Mouse (Mus musculus): ENCODE results near the gene Mterf1a. TPM values are rescaled to one million over a fixed set of nuclear protein-coding genes. Genes with fewer than 3 reads are reported as not detected.
"Not testable (repeated sequence)": the region's sequence is repeated elsewhere in the genome, so short reads cannot be mapped to it uniquely, and the experiment has no call there.

The Mterf1a gene
- polyA plus RNA-seq (2015; fragmentation: Nextera tagmentation; extraction: Ambion mirVana) = 4.0 and 4.8 TPM in 2 replicates

DNA sequence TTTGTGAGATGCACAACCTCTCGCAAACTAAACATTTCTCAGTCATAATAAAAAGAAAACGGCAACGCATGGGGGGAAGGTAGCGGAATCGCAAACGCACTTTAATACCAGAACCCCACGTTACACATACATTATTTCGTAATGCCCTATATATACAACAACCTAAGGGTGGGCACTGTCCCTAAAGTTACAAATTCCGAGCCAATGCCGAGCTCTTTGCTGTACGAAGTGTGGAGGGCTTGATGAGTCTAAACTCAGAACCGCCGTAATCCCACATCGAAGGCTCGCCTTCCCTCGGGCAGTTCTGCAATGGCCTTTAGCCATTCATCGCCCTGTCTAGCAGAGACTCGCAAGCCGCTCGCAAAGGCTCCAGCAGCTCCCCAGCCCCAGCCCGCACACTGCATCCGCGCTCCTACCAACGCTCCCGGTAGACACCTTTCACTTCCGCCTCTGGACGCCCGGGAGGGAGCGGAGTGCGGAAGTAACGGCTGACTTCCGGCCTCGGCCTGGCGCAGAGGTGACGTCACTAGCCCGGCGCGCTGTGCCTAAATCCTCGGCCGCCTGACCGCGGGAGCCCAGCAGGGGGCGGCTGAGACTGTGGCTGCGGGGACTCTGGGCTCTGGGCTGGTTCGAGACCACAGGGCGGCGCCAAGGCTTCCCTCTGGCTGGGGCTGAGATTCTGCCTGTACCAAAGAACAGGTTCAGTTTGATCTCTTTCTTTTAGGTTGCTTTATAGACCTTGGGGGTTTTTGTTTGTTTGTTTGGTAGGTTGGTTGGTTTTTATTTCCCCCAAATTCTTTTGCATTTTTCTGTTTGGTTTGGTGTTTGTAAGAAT is at the start of gene Mterf1a:
TSS of gene Mterf1a (minus strand) at position 475 of the 835 bp plus-strand sequence.
- not testable (repeated sequence) for H3K4me1 ChIP-seq (ENCODE audit: control insufficient read depth, low read depth, low read length); H3K27ac ChIP-seq (ENCODE audit: low read length); H3K9me3 ChIP-seq (replicated peaks; ENCODE audit: control insufficient read depth, low read length); H3K36me3 ChIP-seq (ENCODE audit: control insufficient read depth, insufficient read depth); H3K27me3 ChIP-seq (ENCODE audit: control insufficient read depth, insufficient read depth, low read depth, low read length)
- peak within 1 kb of the TSS; percentile 49 for H3K4me2 ChIP-seq (ENCODE audit: low read depth, low read length)
- WGBS (ENCODE audit: insufficient replicate concordance) = under 1% methylated on average over 6 of the region's 47 CpGs
- H3K9ac ChIP-seq (ENCODE audit: low read depth, low read length) = peak within 1 kb of the TSS; percentile 58
- H3K4me3 ChIP-seq (ENCODE audit: low read depth, low read length) = peak within 1 kb of the TSS; percentile 51
- ATAC-seq (ENCODE audit: low read depth) = peak; percentile 100

DNA sequence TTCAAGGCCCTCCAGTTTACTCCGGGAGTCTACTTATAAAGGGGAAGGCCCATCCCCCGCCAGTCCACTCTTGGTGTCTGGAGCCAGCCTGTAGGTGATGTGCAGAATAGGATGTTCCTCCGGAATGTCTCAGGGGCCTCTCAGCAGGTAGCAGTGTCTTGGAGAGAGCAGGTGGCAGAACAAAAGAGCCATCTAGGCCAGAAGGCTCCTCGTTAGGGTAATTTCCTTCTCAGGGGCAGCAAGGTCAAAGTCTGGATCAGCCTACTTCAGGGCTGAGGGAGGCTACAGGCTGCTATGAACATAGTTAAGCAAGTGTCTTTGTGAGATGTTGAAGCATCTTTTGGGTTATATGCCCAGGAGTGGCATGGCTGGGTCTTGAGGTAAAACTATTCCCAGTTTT is 49.4 kb upstream of the Mterf1a start:
- WGBS (ENCODE audit: insufficient replicate concordance) = 63% methylated on average over 4 of the region's 4 CpGs
- H3K4me2 ChIP-seq (ENCODE audit: low read depth, low read length); H3K36me3 ChIP-seq (ENCODE audit: control insufficient read depth, insufficient read depth); H3K27me3 ChIP-seq (ENCODE audit: control insufficient read depth, insufficient read depth, low read depth, low read length); H3K27ac ChIP-seq (ENCODE audit: low read length); H3K9me3 ChIP-seq (replicated peaks; ENCODE audit: control insufficient read depth, low read length); H3K9ac ChIP-seq (ENCODE audit: low read depth, low read length); ATAC-seq (ENCODE audit: low read depth); H3K4me1 ChIP-seq (ENCODE audit: control insufficient read depth, low read depth, low read length); H3K4me3 ChIP-seq (ENCODE audit: low read depth, low read length): not testable (repeated sequence)

DNA sequence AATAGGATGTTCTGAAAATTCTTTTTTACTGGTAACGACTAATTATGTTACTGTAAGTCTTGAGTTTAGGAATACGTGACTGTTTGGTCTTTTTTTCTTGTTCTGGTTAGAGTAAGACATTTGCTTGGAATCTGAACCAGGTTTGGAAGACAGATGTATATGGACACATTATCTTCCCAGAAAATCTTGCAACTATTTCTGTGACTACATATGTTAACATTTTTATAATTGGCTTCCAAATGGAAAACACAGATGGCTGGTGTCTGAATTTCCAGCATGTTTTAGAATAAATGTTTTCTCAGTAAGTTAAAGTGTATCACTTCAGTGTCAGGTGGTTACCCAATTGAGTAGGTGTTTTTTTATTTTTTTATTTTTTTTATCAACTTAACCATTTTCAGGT is 47.5 kb upstream of the Mterf1a start:
- Histone ChIP-seq H3K4me1 (ENCODE audit: control insufficient read depth, low read depth, low read length) (peaks cover 11% of the 10 kb centered on the region), H3K27me3 (ENCODE audit: control insufficient read depth, insufficient read depth, low read depth, low read length) (no peaks in the 10 kb centered on the region), H3K9ac (ENCODE audit: low read depth, low read length) (no peak overlapping the region), H3K4me3 (ENCODE audit: low read depth, low read length) (no peak overlapping the region), H3K36me3 (ENCODE audit: control insufficient read depth, insufficient read depth) (no peaks in the 10 kb centered on the region), H3K27ac (ENCODE audit: low read length) (no peak overlapping the region), H3K4me2 (ENCODE audit: low read depth, low read length) (no peak overlapping the region), H3K9me3 (replicated peaks; ENCODE audit: control insufficient read depth, low read length) (no peaks in the 10 kb centered on the region)
- no peak for ATAC-seq (ENCODE audit: low read depth)
- 71% methylated on average over 2 of the region's 2 CpGs for WGBS (ENCODE audit: insufficient replicate concordance)

DNA sequence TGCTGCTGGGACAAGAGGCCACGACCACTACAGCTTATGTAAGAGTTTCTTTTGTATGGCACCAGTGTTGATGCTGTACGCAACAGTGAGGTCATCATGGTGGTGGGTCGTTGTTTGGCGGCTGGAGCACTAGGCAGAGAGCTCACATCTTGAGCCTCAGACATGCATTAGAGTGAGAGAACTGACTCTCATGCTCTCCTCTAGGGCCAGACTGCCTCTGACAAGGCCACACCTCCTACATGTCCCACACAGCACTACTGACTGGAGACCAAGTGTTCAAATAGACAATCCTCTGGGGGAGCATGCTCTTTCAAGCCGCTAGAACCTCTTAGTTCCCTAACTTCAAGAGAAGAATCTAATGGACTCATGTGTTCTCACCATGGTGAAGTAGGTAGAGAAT is 45.6 kb upstream of the Mterf1a start:
- peaks cover 11% of the 10 kb centered on the region for H3K4me1 ChIP-seq (ENCODE audit: control insufficient read depth, low read depth, low read length)
- no peak overlapping the region for H3K27ac ChIP-seq (ENCODE audit: low read length)
- no peak overlapping the region for H3K4me2 ChIP-seq (ENCODE audit: low read depth, low read length)
- 71% methylated on average over 5 of the region's 5 CpGs for WGBS (ENCODE audit: insufficient replicate concordance)
- no peaks in the 10 kb centered on the region for H3K9me3 ChIP-seq (replicated peaks; ENCODE audit: control insufficient read depth, low read length)
- no peaks in the 10 kb centered on the region for H3K27me3 ChIP-seq (ENCODE audit: control insufficient read depth, insufficient read depth, low read depth, low read length)
- no peak for ATAC-seq (ENCODE audit: low read depth)
- no peaks in the 10 kb centered on the region for H3K36me3 ChIP-seq (ENCODE audit: control insufficient read depth, insufficient read depth)
- H3K4me3 ChIP-seq (ENCODE audit: low read depth, low read length) = no peak overlapping the region
- no peak overlapping the region for H3K9ac ChIP-seq (ENCODE audit: low read depth, low read length)

DNA sequence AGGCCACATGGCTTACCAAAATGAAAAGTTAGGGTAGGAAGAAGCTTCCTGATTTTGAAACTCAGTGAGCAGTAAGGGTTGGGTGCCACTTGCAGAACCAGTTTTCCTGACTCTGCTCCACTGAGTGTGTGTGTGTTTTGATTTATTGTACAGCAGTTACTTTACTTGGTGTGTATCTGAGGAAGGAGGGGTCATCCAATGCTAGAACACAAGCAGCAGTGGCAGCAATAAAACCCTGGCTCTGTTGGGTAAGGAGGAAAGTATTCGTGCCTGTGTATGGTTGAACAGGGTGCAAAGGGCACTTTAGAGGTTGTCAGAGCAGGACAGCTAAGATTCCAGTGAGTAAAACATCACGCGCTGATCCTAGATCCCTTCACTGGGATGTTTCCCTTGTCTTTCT is 45.2 kb upstream of the Mterf1a start:
- Histone ChIP-seq H3K4me2 (ENCODE audit: low read depth, low read length) (no peak overlapping the region), H3K27me3 (ENCODE audit: control insufficient read depth, insufficient read depth, low read depth, low read length) (no peaks in the 10 kb centered on the region), H3K4me3 (ENCODE audit: low read depth, low read length) (no peak overlapping the region), H3K27ac (ENCODE audit: low read length) (no peak overlapping the region), H3K9me3 (replicated peaks; ENCODE audit: control insufficient read depth, low read length) (no peaks in the 10 kb centered on the region), H3K9ac (ENCODE audit: low read depth, low read length) (no peak overlapping the region), H3K36me3 (ENCODE audit: control insufficient read depth, insufficient read depth) (no peaks in the 10 kb centered on the region), H3K4me1 (ENCODE audit: control insufficient read depth, low read depth, low read length) (peaks cover 11% of the 10 kb centered on the region)
- ATAC-seq (ENCODE audit: low read depth) = peak; percentile 49; the same call in 1 of the 2 replicates
- 74% methylated on average over 3 of the region's 3 CpGs for WGBS (ENCODE audit: insufficient replicate concordance)

DNA sequence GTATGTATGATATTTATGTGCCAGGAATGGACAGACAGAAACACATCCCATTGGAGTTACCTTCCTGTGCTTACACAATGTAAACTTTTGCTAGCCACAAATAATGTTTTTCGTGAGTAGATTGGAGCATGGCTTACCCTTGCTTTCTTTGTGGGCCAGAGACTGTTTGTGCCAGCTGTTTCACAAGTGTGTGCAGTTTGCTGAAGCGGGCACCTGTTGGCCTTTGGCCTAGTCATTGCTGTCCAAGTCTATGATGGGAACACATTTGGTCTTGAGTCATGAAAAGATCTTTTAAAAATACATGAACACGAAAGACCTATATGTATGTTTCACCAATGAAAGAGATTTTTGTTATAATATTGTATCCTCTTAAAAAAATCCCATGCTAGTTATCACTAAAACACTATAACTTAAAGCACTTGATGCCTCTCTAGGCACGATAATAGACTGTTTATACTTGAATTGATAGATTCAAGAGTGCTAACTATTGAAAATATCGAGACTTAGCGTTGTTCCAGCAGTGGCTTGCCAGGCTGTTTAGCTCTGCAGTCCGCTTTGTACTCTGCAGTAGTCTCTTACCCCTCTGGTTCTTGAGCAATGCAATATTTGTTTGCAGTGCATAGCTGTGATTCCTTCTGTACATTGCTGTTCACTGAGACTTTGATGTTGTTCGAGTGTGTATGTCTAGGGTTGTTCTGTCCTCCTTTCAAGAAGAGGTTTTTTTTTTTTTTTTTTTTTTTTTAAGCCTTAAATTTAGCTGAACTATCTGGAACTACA is 42.2 kb upstream of the Mterf1a start:
- no peaks in the 10 kb centered on the region for H3K27me3 ChIP-seq (ENCODE audit: control insufficient read depth, insufficient read depth, low read depth, low read length)
- ATAC-seq (ENCODE audit: low read depth) = peak; percentile 65
- H3K4me1 ChIP-seq (ENCODE audit: control insufficient read depth, low read depth, low read length) = peaks cover 11% of the 10 kb centered on the region
- H3K4me3 ChIP-seq (ENCODE audit: low read depth, low read length) = no peak overlapping the region
- no peak overlapping the region for H3K27ac ChIP-seq (ENCODE audit: low read length)
- no peak overlapping the region for H3K4me2 ChIP-seq (ENCODE audit: low read depth, low read length)
- H3K36me3 ChIP-seq (ENCODE audit: control insufficient read depth, insufficient read depth) = no peaks in the 10 kb centered on the region
- H3K9ac ChIP-seq (ENCODE audit: low read depth, low read length) = no peak overlapping the region
- 60% methylated on average over 8 of the region's 8 CpGs for WGBS (ENCODE audit: insufficient replicate concordance)
- no peaks in the 10 kb centered on the region for H3K9me3 ChIP-seq (replicated peaks; ENCODE audit: control insufficient read depth, low read length)

DNA sequence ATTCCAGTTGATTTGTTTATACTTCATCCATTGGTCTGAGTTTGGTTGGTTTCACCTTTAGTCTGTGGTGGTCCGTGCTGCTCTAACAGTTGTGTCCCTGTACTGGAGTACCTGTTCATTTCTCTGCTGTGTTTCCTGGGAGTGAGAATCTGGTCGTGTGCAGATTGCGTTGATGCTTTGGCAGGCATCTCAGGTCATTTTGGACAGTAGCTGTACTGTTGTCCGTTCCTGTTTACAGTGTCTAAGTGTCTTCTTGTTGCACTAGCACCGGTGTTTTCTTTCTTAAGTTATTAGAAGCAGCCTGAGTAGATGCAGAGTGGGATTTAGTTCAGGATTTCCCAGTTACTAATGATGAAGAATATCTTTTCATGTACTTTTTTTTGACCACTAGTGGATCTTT is 41.5 kb upstream of the Mterf1a start:
- Histone ChIP-seq H3K4me2 (ENCODE audit: low read depth, low read length) (no peak overlapping the region), H3K9me3 (replicated peaks; ENCODE audit: control insufficient read depth, low read length) (no peaks in the 10 kb centered on the region), H3K4me3 (ENCODE audit: low read depth, low read length) (no peak overlapping the region), H3K36me3 (ENCODE audit: control insufficient read depth, insufficient read depth) (no peaks in the 10 kb centered on the region), H3K27me3 (ENCODE audit: control insufficient read depth, insufficient read depth, low read depth, low read length) (no peaks in the 10 kb centered on the region), H3K4me1 (ENCODE audit: control insufficient read depth, low read depth, low read length) (peaks cover 11% of the 10 kb centered on the region), H3K9ac (ENCODE audit: low read depth, low read length) (no peak overlapping the region), H3K27ac (ENCODE audit: low read length) (no peak overlapping the region)
- 77% methylated on average over 5 of the region's 5 CpGs for WGBS (ENCODE audit: insufficient replicate concordance)
- ATAC-seq (ENCODE audit: low read depth) = no peak

DNA sequence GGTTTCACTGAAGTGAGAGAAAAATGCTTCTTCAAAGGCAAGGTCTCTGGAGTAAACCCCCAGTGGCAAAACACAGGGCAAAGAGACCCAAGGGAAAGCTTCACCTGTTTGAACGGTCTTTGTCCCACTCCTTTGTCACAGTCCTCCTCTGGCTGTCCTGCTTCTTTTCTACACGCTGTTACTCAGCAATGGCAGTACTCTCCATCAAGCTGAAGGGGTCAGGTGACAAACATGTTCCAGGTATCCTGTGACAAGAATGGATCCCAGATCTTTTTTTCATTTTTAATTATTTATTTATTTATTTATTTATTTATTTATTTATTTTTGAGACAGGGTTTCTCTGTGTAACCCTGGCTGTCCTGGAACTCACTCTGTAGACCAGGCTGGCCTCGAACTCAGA is 39.8 kb upstream of the Mterf1a start:
- 80% methylated on average over 3 of the region's 3 CpGs for WGBS (ENCODE audit: insufficient replicate concordance)
- Histone ChIP-seq H3K27me3 (ENCODE audit: control insufficient read depth, insufficient read depth, low read depth, low read length) (no peaks in the 10 kb centered on the region), H3K9me3 (replicated peaks; ENCODE audit: control insufficient read depth, low read length) (no peaks in the 10 kb centered on the region), H3K27ac (ENCODE audit: low read length) (no peak overlapping the region), H3K4me3 (ENCODE audit: low read depth, low read length) (no peak overlapping the region), H3K9ac (ENCODE audit: low read depth, low read length) (no peak overlapping the region), H3K4me1 (ENCODE audit: control insufficient read depth, low read depth, low read length) (peaks cover 17% of the 10 kb centered on the region), H3K36me3 (ENCODE audit: control insufficient read depth, insufficient read depth) (no peaks in the 10 kb centered on the region), H3K4me2 (ENCODE audit: low read depth, low read length) (no peak overlapping the region)
- no peak for ATAC-seq (ENCODE audit: low read depth)

DNA sequence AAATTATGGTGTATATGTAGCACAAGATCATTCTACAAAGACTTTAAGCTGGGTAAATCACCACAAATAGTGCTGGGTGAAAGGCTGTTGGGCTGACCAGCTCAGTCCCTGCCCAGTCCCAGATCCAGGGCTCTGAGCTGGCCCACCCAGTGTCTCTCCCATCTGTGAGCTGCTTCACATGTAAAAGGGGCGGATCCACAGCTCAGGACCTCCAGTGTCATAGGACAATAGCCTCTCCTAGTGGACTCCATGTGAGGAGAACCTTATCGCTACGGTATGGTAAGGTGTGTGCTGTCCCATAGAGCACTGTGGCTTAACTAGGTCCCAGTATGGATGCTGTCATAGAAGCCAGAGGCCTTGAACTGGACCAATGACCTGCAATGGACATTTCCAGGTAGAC is 37.9 kb upstream of the Mterf1a start:
- H3K4me3 ChIP-seq (ENCODE audit: low read depth, low read length) = no peak overlapping the region
- ATAC-seq (ENCODE audit: low read depth) = no peak
- no peaks in the 10 kb centered on the region for H3K9me3 ChIP-seq (replicated peaks; ENCODE audit: control insufficient read depth, low read length)
- H3K4me1 ChIP-seq (ENCODE audit: control insufficient read depth, low read depth, low read length) = peaks cover 16% of the 10 kb centered on the region
- no peaks in the 10 kb centered on the region for H3K36me3 ChIP-seq (ENCODE audit: control insufficient read depth, insufficient read depth)
- H3K9ac ChIP-seq (ENCODE audit: low read depth, low read length) = no peak overlapping the region
- WGBS (ENCODE audit: insufficient replicate concordance) = 77% methylated on average over 3 of the region's 3 CpGs
- no peak overlapping the region for H3K27ac ChIP-seq (ENCODE audit: low read length)
- H3K27me3 ChIP-seq (ENCODE audit: control insufficient read depth, insufficient read depth, low read depth, low read length) = no peaks in the 10 kb centered on the region
- no peak overlapping the region for H3K4me2 ChIP-seq (ENCODE audit: low read depth, low read length)

All from liver, embryonic 16.5 days (tissue).